Mouse (Mus musculus) liver, adult 2 months (tissue): ENCODE data around the gene March7. TPM values are rescaled to one million over a fixed set of nuclear protein-coding genes. Genes with fewer than 3 reads are reported as not detected.

ENCODE experiments used
- DNase-seq: peaks from one replicate; pipeline ENCODE4 v3.0.0-alpha.2; 2011; ENCODE audit warnings: low read depth, low spot score; ENCODE audit errors: extremely low read depth
- H3K27ac ChIP-seq: fragments of 200-500 bp; replicated peaks from 2 replicates; pipeline ENCODE4 v1.5.1; 2012; ENCODE audit warnings: low read depth, mild to moderate bottlenecking, control low read depth, inconsistent platforms, low read length; ENCODE audit not compliant: insufficient read depth
- H3K27me3 ChIP-seq: fragments of 200-500 bp; 2 replicates; pipeline ENCODE4 v1.6.1; 2012; ENCODE audit warnings: mild to moderate bottlenecking, moderate library complexity, low read length, inconsistent platforms; ENCODE audit not compliant: control insufficient read depth, insufficient read depth
- H3K36me3 ChIP-seq: fragments of 200-500 bp; 2 replicates; pipeline ENCODE4 v1.6.1; 2012; ENCODE audit warnings: low read length, inconsistent platforms; ENCODE audit not compliant: control insufficient read depth, insufficient read depth
- H3K4me1 ChIP-seq: fragments of 200-500 bp; 2 replicates; pipeline ENCODE4 v1.6.1; 2011; ENCODE audit warnings: low read length; ENCODE audit not compliant: control insufficient read depth, insufficient read depth
- H3K4me3 ChIP-seq: fragments of 200-500 bp; 2 replicates; pipeline ENCODE4 v1.5.1; 2011; ENCODE audit warnings: low read depth, mild to moderate bottlenecking, control low read depth, low read length, moderate library complexity; ENCODE audit not compliant: insufficient read depth
- H3K79me2 ChIP-seq: fragments of 200-500 bp; 2 replicates; pipeline ENCODE4 v1.6.1; 2012; ENCODE audit warnings: inconsistent platforms, mild to moderate bottlenecking, low read length, moderate library complexity; ENCODE audit not compliant: control insufficient read depth, insufficient read depth
- H3K9ac ChIP-seq: fragments of 200-500 bp; 2 replicates; pipeline ENCODE4 v1.6.1; 2012; ENCODE audit warnings: low read depth, mild to moderate bottlenecking, control low read depth, inconsistent platforms, low read length
- CTCF ChIP-seq: fragments of 200-500 bp; IDR thresholded peaks from 2 replicates; pipeline ENCODE4 v1.5.1; 2011; ENCODE audit warnings: low read depth, low read length, control low read depth
- POLR2A ChIP-seq: fragments of 200-500 bp; IDR thresholded peaks from 2 replicates; pipeline ENCODE4 v1.6.1; 2011; ENCODE audit warnings: low read length, control low read depth; ENCODE audit not compliant: insufficient read depth; ENCODE audit errors: extremely low read depth
- WGBS: fragments of 180-500 bp; shearing (Covaris S2); methylation state at CpG from one replicate; pipeline ENCODE4 v1.1.7; 2018; 5-methylcytosine and 5-hydroxymethylcytosine counted together
- polyA plus RNA-seq: library from polyadenylated mRNA; depleted of rRNA; stranded (reverse); fragments of >200 nt; gene quantifications from 2 replicates; pipeline ENCODE4 v1.2.3, GENCODE M21; 2012
- total RNA-seq: library from RNA; depleted of rRNA; stranded (reverse); fragments of >200 nt; gene quantifications from 2 replicates; pipeline ENCODE4 v1.2.3, GENCODE M21; 2014

Gene March7
- total and polyA plus RNA-seq, 2 experiments, result 4.7 to 37.6 TPM

DNA sequence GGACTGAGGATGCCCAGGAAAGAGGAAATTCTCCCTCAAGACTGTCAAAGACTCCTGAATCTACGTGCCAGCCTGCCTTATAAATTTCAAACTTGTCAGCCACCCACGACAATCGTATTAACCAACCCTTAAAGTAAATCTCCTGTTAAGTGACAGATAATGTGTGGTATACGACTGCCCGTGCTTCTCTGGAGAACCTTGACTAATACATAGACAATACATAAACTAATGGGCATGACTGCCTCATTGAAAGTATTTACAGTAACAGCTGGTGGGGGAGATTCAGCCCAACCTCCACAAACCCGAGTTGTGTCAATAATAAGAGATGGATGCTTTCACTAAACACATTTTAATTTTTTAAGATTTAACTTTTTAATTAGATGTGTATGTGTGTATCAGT lies 3.9 kb upstream of the March7 start:
- TF ChIP-seq CTCF (no peak), POLR2A (no peak)
- WGBS, result 94% methylated on average over 6 of the region's 6 CpGs
- Histone ChIP-seq H3K27me3 (no peaks in the 10 kb centered on the region), H3K4me3 (no peak overlapping the region), H3K27ac (no peak overlapping the region), H3K4me1 (peaks cover 7% of the 10 kb centered on the region; the same call in 1 of the 2 replicates), H3K36me3 (peaks cover 2% of the 10 kb centered on the region; the same call in 1 of the 2 replicates), H3K79me2 (peaks cover 10% of the 10 kb centered on the region), H3K9ac (no peak overlapping the region)
- DNase-seq, result no peak

DNA sequence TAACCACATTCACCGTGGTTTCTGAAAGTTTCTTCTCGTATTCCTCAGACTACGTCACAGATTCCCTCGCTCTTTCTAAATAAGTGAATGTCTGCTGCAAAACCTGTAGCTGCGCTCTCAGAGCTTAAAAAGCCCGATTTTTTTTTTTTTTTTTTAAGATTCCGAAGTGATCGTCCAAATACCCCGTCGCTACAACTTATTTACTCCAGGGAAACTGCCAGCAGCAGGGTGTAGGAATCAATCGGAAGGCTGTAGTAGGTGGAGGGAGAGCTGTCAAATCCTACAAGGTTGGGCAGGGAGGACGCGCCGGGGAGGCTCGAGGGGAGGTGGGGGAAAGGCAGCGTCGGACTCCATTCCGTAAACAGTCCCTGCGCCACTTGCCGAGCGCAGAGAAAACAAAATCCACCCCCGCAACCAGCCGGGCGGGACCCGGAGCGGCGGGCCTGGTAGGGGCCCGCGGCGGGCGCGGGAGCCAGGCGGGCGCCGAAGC lies 520 bp upstream of the March7 start:
- Histone ChIP-seq H3K9ac (peak overlapping the region; percentile 78), H3K27ac (peak overlapping the region; percentile 58), H3K36me3 (peaks cover 2% of the 10 kb centered on the region; the same call in 1 of the 2 replicates), H3K4me3 (peak overlapping the region; percentile 100), H3K4me1 (peaks cover 17% of the 10 kb centered on the region), H3K27me3 (no peaks in the 10 kb centered on the region), H3K79me2 (peaks cover 24% of the 10 kb centered on the region)
- WGBS, result under 1% methylated on average over 31 of the region's 35 CpGs
- DNase-seq, result peak; percentile 56
- no peak for TF ChIP-seq CTCF
- TF ChIP-seq POLR2A, result no peak

DNA sequence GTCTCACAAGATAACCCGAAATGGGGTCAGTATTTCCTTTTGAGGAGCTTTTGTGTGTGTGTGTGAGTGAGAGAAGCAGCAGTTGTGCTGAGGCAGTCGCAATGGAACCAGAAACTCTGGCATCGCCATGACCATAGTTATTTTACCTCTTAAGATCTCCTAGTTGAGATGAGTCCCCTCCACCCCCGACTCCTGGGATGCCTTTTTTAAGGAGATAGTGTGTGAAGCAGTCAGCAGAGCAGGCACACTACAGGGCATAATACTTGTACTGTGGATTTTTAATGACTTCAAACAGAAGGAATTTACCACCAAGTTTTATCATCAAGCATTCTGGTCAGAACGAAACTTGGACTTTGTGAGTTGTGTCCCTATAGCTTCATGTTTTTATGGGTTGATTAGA lies 1.1 kb downstream of the March7 start:
- peaks cover 20% of the 10 kb centered on the region for H3K4me1 ChIP-seq
- peaks cover 33% of the 10 kb centered on the region for H3K79me2 ChIP-seq
- H3K27ac ChIP-seq, result no peak overlapping the region
- H3K36me3 ChIP-seq, result peaks cover 4% of the 10 kb centered on the region; the same call in 1 of the 2 replicates
- TF ChIP-seq CTCF, result no peak
- no peak for TF ChIP-seq POLR2A
- no peak for DNase-seq
- no peaks in the 10 kb centered on the region for H3K27me3 ChIP-seq
- 18% methylated on average over 5 of the region's 5 CpGs for WGBS
- H3K4me3 ChIP-seq, result peak overlapping the region; percentile 100
- peak overlapping the region; percentile 52 for H3K9ac ChIP-seq

DNA sequence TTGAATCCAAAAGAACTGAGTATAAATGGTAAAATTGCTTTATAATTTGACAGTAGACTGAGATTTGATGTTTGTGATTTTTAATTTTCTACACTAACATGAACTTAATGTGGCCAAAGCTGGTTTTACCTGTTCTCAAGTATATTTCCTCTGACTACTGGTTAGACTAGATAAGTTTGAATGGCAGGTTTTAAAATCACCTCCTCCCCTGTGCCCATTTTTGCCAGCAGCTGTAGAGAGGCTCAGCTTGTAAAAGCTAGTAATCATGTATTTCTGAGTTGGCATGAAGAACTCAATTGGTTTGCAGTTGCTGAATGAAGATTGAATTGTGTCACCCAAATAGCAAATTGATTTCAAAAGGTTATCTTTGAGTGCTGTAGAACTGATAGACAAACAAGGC lies 2.8 kb downstream of the March7 start:
- H3K4me3 ChIP-seq, result no peak overlapping the region
- TF ChIP-seq CTCF (no peak), POLR2A (no peak)
- no peak overlapping the region for H3K27ac ChIP-seq
- peaks cover 4% of the 10 kb centered on the region; the same call in 1 of the 2 replicates for H3K36me3 ChIP-seq
- peaks cover 43% of the 10 kb centered on the region for H3K79me2 ChIP-seq
- no peaks in the 10 kb centered on the region for H3K27me3 ChIP-seq
- H3K4me1 ChIP-seq, result peaks cover 26% of the 10 kb centered on the region
- H3K9ac ChIP-seq, result no peak overlapping the region
- peak; percentile 64 for DNase-seq

DNA sequence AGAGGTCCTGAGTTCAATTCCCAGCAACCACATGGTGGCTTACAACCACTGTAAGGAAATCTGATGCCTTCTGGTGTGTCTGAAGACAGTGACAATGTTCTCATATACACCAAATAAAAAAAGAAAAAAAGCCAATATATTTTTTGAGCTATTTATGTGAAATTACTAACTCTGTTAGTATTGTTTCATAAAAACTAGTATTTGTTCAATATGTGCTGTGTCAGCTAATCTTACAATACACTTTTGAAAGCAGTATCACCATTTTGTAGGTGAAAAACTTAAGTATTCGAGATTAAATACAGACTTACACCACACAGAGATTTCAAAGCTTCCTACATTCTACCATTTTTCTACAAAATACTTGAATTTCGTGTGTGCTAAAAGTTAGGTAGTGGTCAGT lies 5.0 kb downstream of the March7 start:
- peaks cover 22% of the 10 kb centered on the region for H3K4me1 ChIP-seq
- H3K9ac ChIP-seq, result no peak overlapping the region
- TF ChIP-seq CTCF (no peak), POLR2A (no peak)
- peaks cover 4% of the 10 kb centered on the region; the same call in 1 of the 2 replicates for H3K36me3 ChIP-seq
- WGBS, result 90% methylated on average over 2 of the region's 2 CpGs
- peaks cover 53% of the 10 kb centered on the region for H3K79me2 ChIP-seq
- no peaks in the 10 kb centered on the region for H3K27me3 ChIP-seq
- DNase-seq, result no peak
- no peak overlapping the region for H3K4me3 ChIP-seq
- no peak overlapping the region for H3K27ac ChIP-seq

DNA sequence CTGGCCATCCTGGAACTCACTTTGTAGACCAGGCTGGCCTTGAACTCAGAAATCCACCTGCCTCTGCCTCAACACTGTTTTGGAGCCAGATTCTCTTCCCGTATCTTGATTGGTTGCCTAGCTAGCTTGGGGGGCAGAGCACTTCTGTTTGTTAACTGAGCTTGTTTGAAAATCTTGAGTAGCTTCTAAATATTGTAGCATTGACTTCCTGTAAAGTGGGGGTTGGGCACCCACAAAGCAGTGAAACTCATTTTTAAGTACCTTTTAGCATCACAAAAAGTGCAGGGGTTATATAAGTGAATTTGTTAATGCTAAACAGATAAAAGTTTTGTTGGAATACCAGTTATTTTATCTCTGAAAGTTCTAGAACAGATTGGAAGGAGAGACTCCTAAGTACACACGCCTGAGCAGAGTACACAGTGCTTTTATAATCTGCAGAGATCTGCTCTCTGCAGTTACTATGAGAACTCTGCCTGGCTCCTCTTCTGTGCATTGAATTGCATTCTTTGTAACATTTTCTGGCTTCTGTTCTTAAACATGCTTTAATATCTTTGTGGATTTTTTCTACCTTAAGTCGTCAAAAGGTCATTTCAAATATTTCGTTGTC lies 7.0 kb downstream of the March7 start:
- Histone ChIP-seq H3K27ac (peak overlapping the region; percentile 48; the same call in 1 of the 2 replicates), H3K36me3 (peaks cover 4% of the 10 kb centered on the region; the same call in 1 of the 2 replicates), H3K4me3 (no peak overlapping the region), H3K27me3 (no peaks in the 10 kb centered on the region), H3K4me1 (peaks cover 24% of the 10 kb centered on the region), H3K79me2 (peaks cover 45% of the 10 kb centered on the region), H3K9ac (no peak overlapping the region)
- WGBS, result 59% methylated on average over 4 of the region's 4 CpGs
- TF ChIP-seq CTCF, result no peak
- no peak for TF ChIP-seq POLR2A
- peak; percentile 54 for DNase-seq
